Mouse (Mus musculus) ES-Bruce4 (cell line): ENCODE data around the gene Paqr7.

ENCODE experiments used
- CTCF ChIP-seq: IDR thresholded peaks from one replicate; pipeline ENCODE4 v1.8.1; 2011; ENCODE audit warnings: low read depth, low read length
- EP300 ChIP-seq: IDR thresholded peaks from 2 replicates; pipeline ENCODE4 v1.6.1; 2011; ENCODE audit warnings: low read depth, low read length; ENCODE audit not compliant: insufficient read depth
- POLR2A ChIP-seq: IDR thresholded peaks from one replicate; pipeline ENCODE4 v1.8.1; 2011; ENCODE audit warnings: low read length; ENCODE audit not compliant: insufficient read depth

DNA sequence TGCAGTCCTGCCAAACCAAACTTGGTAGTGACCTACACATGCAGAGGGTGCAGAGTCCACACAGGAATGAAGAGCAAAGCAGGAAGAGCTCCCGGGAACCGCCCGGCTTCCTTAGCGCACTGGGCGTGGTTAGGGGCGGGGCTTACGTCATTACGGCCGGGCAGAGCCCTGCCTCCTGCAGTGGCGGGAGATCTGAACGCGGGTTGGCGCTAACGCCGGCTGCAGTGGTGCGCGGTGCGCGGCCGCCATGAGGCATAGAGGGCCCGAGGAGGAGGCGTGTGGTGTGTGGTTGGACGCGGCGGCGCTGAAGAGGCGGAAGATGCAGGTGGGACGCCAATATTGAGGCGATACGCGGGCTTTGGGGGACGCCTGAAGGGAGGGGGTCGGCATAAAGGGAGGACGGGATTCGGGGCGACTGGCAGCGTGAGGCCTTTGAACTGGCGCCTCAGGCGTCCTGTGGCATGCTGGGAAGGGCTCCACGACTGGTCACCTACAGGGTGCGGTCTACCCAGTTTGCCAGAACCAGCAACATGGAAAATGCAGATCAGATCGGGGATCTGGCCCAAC is 14.4 kb downstream of the Paqr7 start, which contains the start of gene Aunip:
- TF ChIP-seq POLR2A: no peak
- no peak for TF ChIP-seq CTCF
- 0 out of 2 replicates have a peak, but pooled peaks have one; percentile 4 for TF ChIP-seq EP300
